ENCODE assay signal across 11 mouse cellular contexts in genomic region chr12:79352742-79353114, GRCm38 (mm10). TPM values are rescaled to one million over a fixed set of nuclear protein-coding genes. Genes with fewer than 3 reads are reported as not detected.
DNase-seq lines count a peak whose midpoint lies in the region; ATAC-seq and TF ChIP-seq lines count a peak whose summit lies in the region.
"Had no signal": no experiment of that assay in that cellular context is flagged by ENCODE, and none has a peak within 500 bp of the region (broad histone marks: within the 10 kb centered on the region; RNA-seq: fewer than 3 reads in every experiment).

No protein-coding gene starts in this region.

- ATAC-seq in heart, embryonic 13.5 days (ENCODE audit: extremely low read depth, insufficient number of reproducible peaks, low FRiP score, low TSS enrichment): no peak
- no peak for ATAC-seq in hindbrain, embryonic 15.5 days (ENCODE audit: low FRiP score, low read depth)
- no peak for ATAC-seq in midbrain, embryonic 15.5 days (replicated peaks)

- TF ChIP-seq POLR2A in MEL (IDR thresholded peaks at IDR 0.05; ENCODE audit: control insufficient read depth in 1 of 2, insufficient read depth in 1 of 2, low read depth in 1 of 2, low read length in 2 of 2, poor library complexity in 1 of 2): no peak

- H3K27ac ChIP-seq in heart, embryonic 13.5 days (replicated peaks): peak overlapping the region; percentile 76
- H3K27ac ChIP-seq in MEL (ENCODE audit: control insufficient read depth, low read depth, low read length): peak overlapping the region; percentile 85
- 0 out of 2 replicates have a peak overlapping the region, but pooled peaks have one; percentile 53 for H3K27ac ChIP-seq in hindbrain, embryonic 15.5 days (replicated peaks)
- peak overlapping the region; percentile 46; the same call in 1 of the 2 replicates for H3K27ac ChIP-seq in midbrain, embryonic 15.5 days
- H3K27ac ChIP-seq in embryonic facial prominence, embryonic 10.5 days (replicated peaks): no peak overlapping the region
- H3K27ac ChIP-seq: limb, embryonic 15.5 days had no signal

- H3K4me1 ChIP-seq in heart, embryonic 13.5 days: peaks cover 47% of the 10 kb centered on the region
- H3K4me1 ChIP-seq in MEL (ENCODE audit: control insufficient read depth in 1 of 2, insufficient read depth in 2 of 2, low read length in 2 of 2): peaks cover 15 to 20% of the 10 kb centered on the region in 2 experiments
- peaks cover 12% of the 10 kb centered on the region for H3K4me1 ChIP-seq in hindbrain, embryonic 15.5 days (replicated peaks)
- peaks cover 11% of the 10 kb centered on the region for H3K4me1 ChIP-seq in midbrain, embryonic 15.5 days
- H3K4me1 ChIP-seq in embryonic facial prominence, embryonic 10.5 days: peaks cover 13% of the 10 kb centered on the region

- H3K4me3 ChIP-seq in heart, embryonic 13.5 days: no peak overlapping the region
- H3K4me3 ChIP-seq in MEL (ENCODE audit: control insufficient read depth in 1 of 2, insufficient read depth in 1 of 2, low read depth in 2 of 2, low read length in 2 of 2): no peak overlapping the region
- no peak overlapping the region for H3K4me3 ChIP-seq in hindbrain, embryonic 15.5 days
- no peak overlapping the region for H3K4me3 ChIP-seq in midbrain, embryonic 15.5 days
- H3K4me3 ChIP-seq in embryonic facial prominence, embryonic 10.5 days: no peak overlapping the region
- H3K4me3 ChIP-seq: limb, embryonic 15.5 days had no signal

- no peaks in the 10 kb centered on the region for H3K79me2 ChIP-seq in MEL (ENCODE audit: control insufficient read depth, insufficient read depth, low read length, poor library complexity)

- no peak for TF ChIP-seq RAD21 in MEL (IDR thresholded peaks at IDR 0.05; ENCODE audit: low read depth, low read length)

- no peaks in the 10 kb centered on the region for H3K9me3 ChIP-seq in heart, embryonic 13.5 days
- H3K9me3 ChIP-seq in MEL (replicated peaks; ENCODE audit: insufficient read depth, low read length): no peaks in the 10 kb centered on the region
- H3K9me3 ChIP-seq in hindbrain, embryonic 15.5 days: no peaks in the 10 kb centered on the region
- no peaks in the 10 kb centered on the region for H3K9me3 ChIP-seq in midbrain, embryonic 15.5 days
- no peaks in the 10 kb centered on the region for H3K9me3 ChIP-seq in embryonic facial prominence, embryonic 10.5 days
- H3K9me3 ChIP-seq: limb, embryonic 15.5 days had no signal

- peak; percentile 42 to 55; a peak in 2 of 4 replicates for TF ChIP-seq EP300 in MEL (IDR thresholded peaks at IDR 0.05; ENCODE audit: low read depth in 1 of 2, low read length in 2 of 2)

- H3K9ac ChIP-seq in heart, embryonic 13.5 days: peak overlapping the region; percentile 59; the same call in 1 of the 2 replicates
- H3K9ac ChIP-seq in MEL (ENCODE audit: control insufficient read depth, low read depth, low read length, poor library complexity, severe bottlenecking): peak overlapping the region; percentile 30; the same call in 1 of the 2 replicates
- H3K9ac ChIP-seq in hindbrain, embryonic 15.5 days: no peak overlapping the region
- no peak overlapping the region for H3K9ac ChIP-seq in midbrain, embryonic 15.5 days
- H3K9ac ChIP-seq: limb, embryonic 15.5 days had no signal

- WGBS in heart, embryonic 13.5 days: 5% methylated on average over 3 of the region's 3 CpGs
- WGBS in hindbrain, embryonic 15.5 days: 28% methylated on average over 3 of the region's 3 CpGs
- WGBS in midbrain, embryonic 15.5 days: 2% methylated on average over 3 of the region's 3 CpGs
- 31% methylated on average over 3 of the region's 3 CpGs for whole genome bisulfite sequencing in embryonic facial prominence, embryonic 10.5 days

- H3K4me2 ChIP-seq in heart, embryonic 13.5 days: no peak overlapping the region; the same call in 1 of the 2 replicates
- H3K4me2 ChIP-seq in hindbrain, embryonic 15.5 days: no peak overlapping the region
- H3K4me2 ChIP-seq in midbrain, embryonic 15.5 days: no peak overlapping the region
- H3K4me2 ChIP-seq: limb, embryonic 15.5 days had no signal

- H3K27me3 ChIP-seq in heart, embryonic 13.5 days (replicated peaks): no peaks in the 10 kb centered on the region
- no peaks in the 10 kb centered on the region for H3K27me3 ChIP-seq in MEL (ENCODE audit: control insufficient read depth in 1 of 2, insufficient read depth in 2 of 2, low read length in 2 of 2)
- H3K27me3 ChIP-seq in hindbrain, embryonic 15.5 days: no peaks in the 10 kb centered on the region
- no peaks in the 10 kb centered on the region for H3K27me3 ChIP-seq in midbrain, embryonic 15.5 days (replicated peaks)
- no peaks in the 10 kb centered on the region for H3K27me3 ChIP-seq in embryonic facial prominence, embryonic 10.5 days (replicated peaks; ENCODE audit: low read depth, poor library complexity, severe bottlenecking)
- H3K27me3 ChIP-seq: limb, embryonic 15.5 days had no signal

- H3K36me3 ChIP-seq in heart, embryonic 13.5 days: no peaks in the 10 kb centered on the region
- H3K36me3 ChIP-seq in MEL (ENCODE audit: control insufficient read depth in 1 of 2, insufficient read depth in 2 of 2, low read length in 2 of 2): peaks cover 0 to 22% of the 10 kb centered on the region in 2 experiments; a peak in 2 of 4 replicates
- H3K36me3 ChIP-seq in hindbrain, embryonic 15.5 days: no peaks in the 10 kb centered on the region
- H3K36me3 ChIP-seq in midbrain, embryonic 15.5 days (replicated peaks): no peaks in the 10 kb centered on the region
- no peaks in the 10 kb centered on the region for H3K36me3 ChIP-seq in embryonic facial prominence, embryonic 10.5 days (replicated peaks)
- H3K36me3 ChIP-seq: limb, embryonic 15.5 days had no signal

- no peak for TF ChIP-seq CTCF in MEL (IDR thresholded peaks at IDR 0.05 in 2 of 3, conservative IDR thresholded peaks at IDR 0.05 in 1 of 3; ENCODE audit: control insufficient read depth in 1 of 3, insufficient read depth in 1 of 3, low read depth in 2 of 3, low read length in 3 of 3, poor library complexity in 1 of 3, severe bottlenecking in 1 of 3)

- no peak for DNase-seq in heart, postnatal 4 days
- DNase-seq in MEL (ENCODE audit: low read depth, low spot score): peak; percentile 22
- DNase-seq in cerebellum, postnatal 14 days: no peak
- no peak for DNase-seq in embryonic facial prominence, embryonic 10.5 days (ENCODE audit: low spot score)
- DNase-seq in thymus, postnatal 14 days: no peak
- DNase-seq: layer of hippocampus, adult 9-11 months had no signal

TF ChIP-seq in MEL, 35 proteins besides CTCF, POLR2A, EP300 and RAD21:
- TF ChIP-seq GATA1 (IDR thresholded peaks at IDR 0.05; ENCODE audit: low read depth, low read length): peak; percentile 19; the same call in 1 of the 2 replicates
- TF ChIP-seq USF2 (IDR thresholded peaks at IDR 0.05; ENCODE audit: borderline replicate concordance in 1 of 2, insufficient read depth in 1 of 2, low read depth in 1 of 2, low read length in 2 of 2): no peak

RNA-seq across cellular contexts. Expression of gene Rad51b, which starts 55.6 kb away (rescaled TPM):
- 4.8 and 5.9 TPM in 2 replicates for polyA plus RNA-seq in heart, embryonic 13.5 days (2015; fragmentation: Nextera tagmentation; extraction: Ambion mirVana)
- 1 to 10 TPM; 3.4 to 4.3 TPM for total RNA-seq in heart, postnatal 4 days (2021)
- total RNA-seq in MEL (2012; rRNA removed): 3.6 and 4.2 TPM in 2 replicates
- 1 to 10 TPM in 1 of 2 experiments, not detected in 1; 5.7 TPM for polyA plus RNA-seq in MEL (2012; ENCODE audit: insufficient read depth in 1 of 2, insufficient read length in 2 of 2, low read depth in 1 of 2, low replicate concordance in 2 of 2, missing spikeins in 1 of 2)
- polyA plus RNA-seq in hindbrain, embryonic 15.5 days (2015; fragmentation: Nextera tagmentation; extraction: Ambion mirVana): 1.7 and 2.0 TPM in 2 replicates
- 1.3 and 1.4 TPM in 2 replicates for polyA plus RNA-seq in midbrain, embryonic 15.5 days (2015; fragmentation: Nextera tagmentation; extraction: Ambion mirVana)
- polyA plus RNA-seq in embryonic facial prominence, embryonic 10.5 days (2016; fragmentation: Nextera tagmentation; extraction: Ambion mirVana): 6.4 and 8.4 TPM in 2 replicates
- total RNA-seq: monocyte, adult 5-6 weeks had no signal

RNA-seq across cellular contexts. Expression of gene Zfyve26, which starts 56.6 kb away (rescaled TPM):
- polyA plus RNA-seq in heart, embryonic 13.5 days (2015; fragmentation: Nextera tagmentation; extraction: Ambion mirVana): 7.4 and 8.1 TPM in 2 replicates
- total RNA-seq in heart, postnatal 4 days (2021): 10 to 100 TPM; 16.3 to 18.5 TPM
- total RNA-seq in MEL (2012; rRNA removed): 7.2 and 9.2 TPM in 2 replicates
- polyA plus RNA-seq in MEL (2012; ENCODE audit: insufficient read depth in 1 of 2, insufficient read length in 2 of 2, low read depth in 1 of 2, low replicate concordance in 2 of 2, missing spikeins in 1 of 2): 100 to 1,000 TPM in 1 of 2 experiments, 10 to 100 TPM in 1; 16.2 to 110 TPM
- 10.0 and 10.5 TPM in 2 replicates for polyA plus RNA-seq in hindbrain, embryonic 15.5 days (2015; fragmentation: Nextera tagmentation; extraction: Ambion mirVana)
- 9.5 and 12.2 TPM in 2 replicates for polyA plus RNA-seq in midbrain, embryonic 15.5 days (2015; fragmentation: Nextera tagmentation; extraction: Ambion mirVana)
- 15.2 and 16.5 TPM in 2 replicates for polyA plus RNA-seq in embryonic facial prominence, embryonic 10.5 days (2016; fragmentation: Nextera tagmentation; extraction: Ambion mirVana)

Comparison
In these comparisons a context has a peak if more than half of its experiments do, and no peak if none do; other contexts are left out.
1. H3K9ac ChIP-seq: peak in heart, embryonic 13.5 days (single experiment) and MEL (single experiment); none in hindbrain, embryonic 15.5 days (single experiment) and midbrain, embryonic 15.5 days (single experiment).